Mouse (Mus musculus): Measurements from ENCODE around the gene Slc7a5. TPM values are rescaled to one million over a fixed set of nuclear protein-coding genes. Genes with fewer than 3 reads are reported as not detected.

The Slc7a5 gene
- 3.5 TPM for polyA plus RNA-seq (2014; fragmentation: Illumina TruSeq; extraction: RNeasy Lipid Tissue Mini Kit (QIAGEN cat#74804); ENCODE audit: low read depth, low replicate concordance)

GRCm38 (mm10) chr8:121907587-121908248 lies at the start of gene Slc7a5:
Gene Slc7a5, minus strand, starts transcription at chr8:121907694.

GRCm38 (mm10) chr8:121949222-121949800 lies 41.8 kb upstream of the Slc7a5 start, which contains the start of gene Banp:
Gene Banp, plus strand, starts transcription at chr8:121949750.

GRCm38 (mm10) chr8:121944831-121945230 lies 37.3 kb upstream of the Slc7a5 start, which contains the start of gene Car5a:
Gene Car5a, minus strand, starts transcription at chr8:121944904.

Other genes starting within 250 kb of the Slc7a5 start
- gene Jph3, start 178.1 kb downstream of the Slc7a5 start, polyA plus RNA-seq (2014; fragmentation: Illumina TruSeq; extraction: RNeasy Lipid Tissue Mini Kit (QIAGEN cat#74804); ENCODE audit: low read depth, low replicate concordance): not detected
- gene Klhdc4, start 78.1 kb downstream of the Slc7a5 start, polyA plus RNA-seq (2014; fragmentation: Illumina TruSeq; extraction: RNeasy Lipid Tissue Mini Kit (QIAGEN cat#74804); ENCODE audit: low read depth, low replicate concordance): 13.0 TPM
- not detected for gene Car5a, start 37.2 kb upstream of the Slc7a5 start, polyA plus RNA-seq (2014; fragmentation: Illumina TruSeq; extraction: RNeasy Lipid Tissue Mini Kit (QIAGEN cat#74804); ENCODE audit: low read depth, low replicate concordance)
- 11.8 TPM for gene Banp, start 42.1 kb upstream of the Slc7a5 start, polyA plus RNA-seq (2014; fragmentation: Illumina TruSeq; extraction: RNeasy Lipid Tissue Mini Kit (QIAGEN cat#74804); ENCODE audit: low read depth, low replicate concordance)

Measured in heart, adult 10 weeks (tissue).